15 mouse cellular contexts compared by ENCODE assay signal in genomic region chr13:32731283-32731682, GRCm38 (mm10). TPM values are rescaled to one million over a fixed set of nuclear protein-coding genes. Genes with fewer than 3 reads are reported as not detected.
A peak's percentile ranks its signal among the peaks of the same experiment; 100 is the strongest.
DNase-seq lines count a peak whose midpoint lies in the region; ATAC-seq and TF ChIP-seq lines count a peak whose summit lies in the region.
"Had no signal": no experiment of that assay in that cellular context is flagged by ENCODE, and none has a peak within 500 bp of the region (broad histone marks: within the 10 kb centered on the region; RNA-seq: fewer than 3 reads in every experiment).

No protein-coding gene starts in this region.

- no peaks in the 10 kb centered on the region for H3K27me3 ChIP-seq in forebrain, embryonic 13.5 days
- H3K27me3 ChIP-seq in forebrain, embryonic 10.5 days (ENCODE audit: poor library complexity, severe bottlenecking) = no peaks in the 10 kb centered on the region
- H3K27me3 ChIP-seq in MEL (ENCODE audit: control insufficient read depth in 1 of 2, insufficient read depth in 2 of 2, low read length in 2 of 2) = no peaks in the 10 kb centered on the region; a peak in 2 of 4 replicates
- no peaks in the 10 kb centered on the region for H3K27me3 ChIP-seq in hindbrain, postnatal 0 days (ENCODE audit: insufficient read depth, low read length)
- H3K27me3 ChIP-seq: lung, embryonic 15.5 days had no signal

- intact Hi-C loops in left cerebral cortex, adult 2 months (cut with DNase I) = loop anchor here (2.0 kb wide), 1 partner anchor 938 kb away; no protein-coding TSS in a partner anchor
- intact Hi-C loops in left cerebral cortex, postnatal 14 days (cut with DNase I) = loop anchor here (5.0 kb wide), 1 partner anchor 929 kb away; no protein-coding TSS in a partner anchor

- no peak for TF ChIP-seq POLR2A in MEL (IDR thresholded peaks at IDR 0.05; ENCODE audit: control insufficient read depth in 1 of 2, insufficient read depth in 1 of 2, low read depth in 1 of 2, low read length in 2 of 2, poor library complexity in 1 of 2)

- H3K9ac ChIP-seq in forebrain, embryonic 13.5 days = no peak overlapping the region
- no peak overlapping the region for H3K9ac ChIP-seq in MEL (ENCODE audit: control insufficient read depth, low read depth, low read length, poor library complexity, severe bottlenecking)
- H3K9ac ChIP-seq in hindbrain, postnatal 0 days (replicated peaks; ENCODE audit: low read length) = no peak overlapping the region
- H3K9ac ChIP-seq: lung, embryonic 15.5 days had no signal

- H3K27ac ChIP-seq in forebrain, embryonic 13.5 days = no peak overlapping the region
- no peak overlapping the region for H3K27ac ChIP-seq in forebrain, embryonic 10.5 days
- H3K27ac ChIP-seq in left cerebral cortex, adult 2 months = no peak overlapping the region
- no peak overlapping the region for H3K27ac ChIP-seq in MEL (ENCODE audit: control insufficient read depth, low read depth, low read length)
- no peak overlapping the region for H3K27ac ChIP-seq in hindbrain, postnatal 0 days
- H3K27ac ChIP-seq: lung, embryonic 15.5 days had no signal

- no peak for DNase-seq in forebrain, embryonic 10.5 days (ENCODE audit: extremely low spot score, low spot score)
- no peak for DNase-seq in left cerebral cortex, adult 2 months (ENCODE audit: extremely low spot score in 1 of 2, low spot score in 2 of 2)
- no peak for DNase-seq in left cerebral cortex, postnatal 14 days (ENCODE audit: low spot score in 2 of 2)
- DNase-seq in MEL (ENCODE audit: low read depth, low spot score) = no peak
- peak; percentile 65 for DNase-seq in hindbrain, postnatal 0 days (ENCODE audit: low spot score)
- DNase-seq in cerebellum, adult 11 months = no peak
- DNase-seq in left cerebral cortex, adult 9 months (ENCODE audit: low spot score in 2 of 2) = no peak
- DNase-seq: cerebellum, postnatal 36 days; heart, postnatal 36 days; left cerebral cortex, postnatal 4 days had no signal

- peak; percentile 24; the same call in 1 of the 2 replicates for ATAC-seq in forebrain, embryonic 13.5 days
- ATAC-seq in hindbrain, postnatal 0 days = peak; percentile 76

- no peaks in the 10 kb centered on the region for H3K79me2 ChIP-seq in MEL (ENCODE audit: control insufficient read depth, insufficient read depth, low read length, poor library complexity)

- no peak for TF ChIP-seq EP300 in MEL (IDR thresholded peaks at IDR 0.05; ENCODE audit: low read depth in 1 of 2, low read length in 2 of 2)

- H3K36me3 ChIP-seq in forebrain, embryonic 13.5 days (ENCODE audit: poor library complexity, severe bottlenecking) = no peaks in the 10 kb centered on the region
- H3K36me3 ChIP-seq in forebrain, embryonic 10.5 days (replicated peaks) = no peaks in the 10 kb centered on the region
- H3K36me3 ChIP-seq in MEL (ENCODE audit: control insufficient read depth in 1 of 2, insufficient read depth in 2 of 2, low read length in 2 of 2) = no peaks in the 10 kb centered on the region
- H3K36me3 ChIP-seq in hindbrain, postnatal 0 days (ENCODE audit: insufficient read depth, low read length) = no peaks in the 10 kb centered on the region
- H3K36me3 ChIP-seq: lung, embryonic 15.5 days had no signal

- H3K9me3 ChIP-seq in forebrain, embryonic 13.5 days (replicated peaks) = no peaks in the 10 kb centered on the region
- no peaks in the 10 kb centered on the region for H3K9me3 ChIP-seq in forebrain, embryonic 10.5 days
- H3K9me3 ChIP-seq in MEL (replicated peaks; ENCODE audit: insufficient read depth, low read length) = no peaks in the 10 kb centered on the region
- no peaks in the 10 kb centered on the region for H3K9me3 ChIP-seq in hindbrain, postnatal 0 days (ENCODE audit: low read length)
- H3K9me3 ChIP-seq: lung, embryonic 15.5 days had no signal

- no peak overlapping the region for H3K4me3 ChIP-seq in forebrain, embryonic 13.5 days
- no peak overlapping the region for H3K4me3 ChIP-seq in forebrain, embryonic 10.5 days
- no peak overlapping the region for H3K4me3 ChIP-seq in left cerebral cortex, adult 2 months
- H3K4me3 ChIP-seq in MEL (ENCODE audit: control insufficient read depth in 1 of 2, insufficient read depth in 1 of 2, low read depth in 2 of 2, low read length in 2 of 2) = no peak overlapping the region
- no peak overlapping the region for H3K4me3 ChIP-seq in hindbrain, postnatal 0 days (ENCODE audit: low read length)
- H3K4me3 ChIP-seq: lung, embryonic 15.5 days had no signal

- H3K4me2 ChIP-seq in forebrain, embryonic 13.5 days = no peak overlapping the region
- H3K4me2 ChIP-seq in hindbrain, postnatal 0 days (ENCODE audit: low read depth, low read length) = no peak overlapping the region
- H3K4me2 ChIP-seq: lung, embryonic 15.5 days had no signal

- peak; percentile 12 for TF ChIP-seq RAD21 in MEL (IDR thresholded peaks at IDR 0.05; ENCODE audit: low read depth, low read length)

- peak; percentile 55 for TF ChIP-seq CTCF in left cerebral cortex, adult 2 months (IDR thresholded peaks at IDR 0.05)
- 0 out of 6 replicates have a peak, but pooled peaks of 1 of the 3 experiments have one; percentile 6 for TF ChIP-seq CTCF in MEL (IDR thresholded peaks at IDR 0.05 in 2 of 3, conservative IDR thresholded peaks at IDR 0.05 in 1 of 3; ENCODE audit: control insufficient read depth in 1 of 3, insufficient read depth in 1 of 3, low read depth in 2 of 3, low read length in 3 of 3, poor library complexity in 1 of 3, severe bottlenecking in 1 of 3)
- peak; percentile 63 for TF ChIP-seq CTCF in hindbrain, postnatal 0 days (IDR thresholded peaks at IDR 0.05; ENCODE audit: low read depth)

- H3K4me1 ChIP-seq in forebrain, embryonic 13.5 days = no peaks in the 10 kb centered on the region
- no peaks in the 10 kb centered on the region for H3K4me1 ChIP-seq in forebrain, embryonic 10.5 days
- no peaks in the 10 kb centered on the region for H3K4me1 ChIP-seq in MEL (ENCODE audit: control insufficient read depth in 1 of 2, insufficient read depth in 2 of 2, low read length in 2 of 2)
- H3K4me1 ChIP-seq in hindbrain, postnatal 0 days (ENCODE audit: insufficient read depth, low read length) = no peaks in the 10 kb centered on the region
- H3K4me1 ChIP-seq: lung, embryonic 15.5 days had no signal

TF ChIP-seq in MEL, 35 proteins besides CTCF, POLR2A, EP300 and RAD21:
- no peak for TF ChIP-seq MAFK (IDR thresholded peaks at IDR 0.05; ENCODE audit: borderline replicate concordance, low read depth, low read length)
- no peak for TF ChIP-seq POLR2AphosphoS2 (IDR thresholded peaks at IDR 0.05; ENCODE audit: low read length)
- TF ChIP-seq TCF12 (IDR thresholded peaks at IDR 0.05; ENCODE audit: low read depth, low read length) = no peak
- TF ChIP-seq GATA1 (IDR thresholded peaks at IDR 0.05; ENCODE audit: low read depth, low read length) = no peak
- TF ChIP-seq SIN3A (IDR thresholded peaks at IDR 0.05; ENCODE audit: low read length) = no peak
- no peak for TF ChIP-seq NELFE (IDR thresholded peaks at IDR 0.05; ENCODE audit: low read depth, low read length)
- no peak for TF ChIP-seq USF1 (IDR thresholded peaks at IDR 0.05; ENCODE audit: low read depth, low read length)
- TF ChIP-seq ETS1 (IDR thresholded peaks at IDR 0.05; ENCODE audit: low read depth, low read length) = no peak
- no peak for TF ChIP-seq POLR2AphosphoS5 (IDR thresholded peaks at IDR 0.05; ENCODE audit: borderline replicate concordance, low read depth, low read length)
- no peak for TF ChIP-seq CHD2 (IDR thresholded peaks at IDR 0.05; ENCODE audit: low read length)
- TF ChIP-seq BHLHE40 (IDR thresholded peaks at IDR 0.05; ENCODE audit: borderline replicate concordance, low read depth, low read length) = no peak
- no peak for TF ChIP-seq ZNF384 (IDR thresholded peaks at IDR 0.05; ENCODE audit: low read depth, low read length)
- no peak for TF ChIP-seq ZC3H11A (IDR thresholded peaks at IDR 0.05; ENCODE audit: low read depth, low read length)
- no peak for TF ChIP-seq MXI1 (IDR thresholded peaks at IDR 0.05; ENCODE audit: low read depth, low read length)
- no peak for TF ChIP-seq ZKSCAN1 (IDR thresholded peaks at IDR 0.05; ENCODE audit: low read depth, low read length)
- no peak for TF ChIP-seq MYC (IDR thresholded peaks at IDR 0.05; ENCODE audit: low read depth, low read length)
- no peak for TF ChIP-seq HCFC1 (IDR thresholded peaks at IDR 0.05; ENCODE audit: low read depth, low read length)
- no peak for TF ChIP-seq GABPA (IDR thresholded peaks at IDR 0.05; ENCODE audit: low read depth, low read length)
- TF ChIP-seq TBP (IDR thresholded peaks at IDR 0.05; ENCODE audit: low read depth, low read length) = no peak

RNA-seq across cellular contexts. Expression of gene Mylk4, which starts 52.5 kb away (rescaled TPM):
- polyA plus RNA-seq in forebrain, embryonic 13.5 days (2015; fragmentation: Nextera tagmentation; extraction: Ambion mirVana) = 0.04 TPM in 1 of 2 replicates, not detected in the other
- not detected in 2 replicates for polyA plus RNA-seq in forebrain, embryonic 10.5 days (2016; fragmentation: Nextera tagmentation; extraction: Ambion mirVana)
- total RNA-seq in left cerebral cortex, adult 2 months (2021) = under 1 TPM; 0.07 to 0.16 TPM
- total RNA-seq in left cerebral cortex, postnatal 14 days (2021) = under 1 TPM; 0.32 to 0.33 TPM
- not detected in 2 replicates for total RNA-seq in MEL (2012; rRNA removed)
- polyA plus RNA-seq in MEL (2012; ENCODE audit: insufficient read depth in 1 of 2, insufficient read length in 2 of 2, low read depth in 1 of 2, low replicate concordance in 2 of 2, missing spikeins in 1 of 2) = not detected
- 0.47 TPM in 1 of 2 replicates, not detected in the other for total RNA-seq in hindbrain, postnatal 0 days (2014; rRNA removed)
- polyA plus RNA-seq in hindbrain, postnatal 0 days (2015; fragmentation: Nextera tagmentation; extraction: Ambion mirVana) = 0.06 and 0.11 TPM in 2 replicates
- total RNA-seq: granulocyte monocyte progenitor cell, adult 5-6 weeks; monocyte, adult 5-6 weeks had no signal
- polyA plus RNA-seq: spleen, adult 2 months had no signal
